Mouse (Mus musculus) olfactory bulb, adult 2 months (tissue): Measurements from ENCODE around the gene 4833423E24Rik. TPM values are rescaled to one million over a fixed set of nuclear protein-coding genes. Genes with fewer than 3 reads are reported as not detected.

Source experiments
- H3K27ac ChIP-seq: fragments of 200-500 bp; 2 replicates; pipeline ENCODE4 v1.5.1; 2012; ENCODE audit warnings: low read depth, low read length; ENCODE audit not compliant: insufficient read depth
- H3K4me1 ChIP-seq: fragments of 200-500 bp; 2 replicates; pipeline ENCODE4 v1.6.1; 2012; ENCODE audit warnings: low read length; ENCODE audit not compliant: control insufficient read depth, insufficient read depth
- H3K4me3 ChIP-seq: fragments of 200-500 bp; 2 replicates; pipeline ENCODE4 v1.5.1; 2012; ENCODE audit warnings: mild to moderate bottlenecking, low read depth, low read length, moderate library complexity; ENCODE audit not compliant: insufficient read depth
- CTCF ChIP-seq: fragments of 200-500 bp; IDR thresholded peaks from 2 replicates; pipeline ENCODE4 v1.5.1; 2012; ENCODE audit warnings: low read depth, mild to moderate bottlenecking, low read length, moderate library complexity; ENCODE audit not compliant: insufficient read depth
- POLR2A ChIP-seq: fragments of 200-500 bp; IDR thresholded peaks from 2 replicates; pipeline ENCODE4 v1.6.1; 2012; ENCODE audit warnings: mild to moderate bottlenecking, low read depth, low read length, moderate library complexity; ENCODE audit not compliant: insufficient read depth
- WGBS: fragments of 180-500 bp; shearing (Covaris S2); methylation state at CpG from one replicate; pipeline ENCODE4 v1.1.7; 2018; 5-methylcytosine and 5-hydroxymethylcytosine counted together
- polyA plus RNA-seq: library from polyadenylated mRNA; stranded (reverse); fragments of >200 nt; gene quantifications from 2 replicates; pipeline ENCODE4 v1.2.4, GENCODE M21; 2012; ENCODE audit warnings: low replicate concordance; ENCODE audit not compliant: missing spikeins, insufficient read depth, insufficient read length

The 4833423E24Rik gene
- polyA plus RNA-seq, result not detected in 2 replicates

GRCm38 (mm10) chr2:85518879-85519278 lies at the start of gene 4833423E24Rik:
Gene 4833423E24Rik, minus strand, starts transcription at chr2:85519024.
- Histone ChIP-seq H3K4me1 (no peaks in the 10 kb centered on the region), H3K27ac (no peak within 1 kb of the TSS), H3K4me3 (no peak within 1 kb of the TSS)
- 19% methylated on average over 4 of the region's 4 CpGs for WGBS
- no peak for TF ChIP-seq CTCF
- no peak for TF ChIP-seq POLR2A

- WGBS, result 20% methylated on average over 4 of the region's 4 CpGs
- TF ChIP-seq POLR2A, result no peak
- TF ChIP-seq CTCF, result no peak
- no peak overlapping the region for H3K4me3 ChIP-seq
- no peak overlapping the region for H3K27ac ChIP-seq
- no peaks in the 10 kb centered on the region for H3K4me1 ChIP-seq
These were observed 42.4 kb upstream of the 4833423E24Rik start for GRCm38 (mm10) chr2:85561187-85561586.

- no peak overlapping the region for H3K4me3 ChIP-seq
- H3K4me1 ChIP-seq, result no peaks in the 10 kb centered on the region
- H3K27ac ChIP-seq, result no peak overlapping the region
- 76% methylated on average over 4 of the region's 4 CpGs for WGBS
- TF ChIP-seq CTCF, result no peak
- no peak for TF ChIP-seq POLR2A
These were observed 41.4 kb upstream of the 4833423E24Rik start for GRCm38 (mm10) chr2:85560226-85560625.

- WGBS, result 67% methylated on average over 1 of the region's 1 CpGs
- TF ChIP-seq POLR2A (no peak), CTCF (no peak)
- Histone ChIP-seq H3K4me3 (no peak overlapping the region), H3K4me1 (no peaks in the 10 kb centered on the region), H3K27ac (no peak overlapping the region)
These were observed 36.0 kb upstream of the 4833423E24Rik start for GRCm38 (mm10) chr2:85554806-85555205.

GRCm38 (mm10) chr2:85533934-85534333 lies 15.1 kb upstream of the 4833423E24Rik start:
- Histone ChIP-seq H3K4me1 (no peaks in the 10 kb centered on the region), H3K27ac (no peak overlapping the region), H3K4me3 (no peak overlapping the region)
- WGBS, result 93% methylated on average over 1 of the region's 1 CpGs
- no peak for TF ChIP-seq CTCF
- no peak for TF ChIP-seq POLR2A

- no peak overlapping the region for H3K4me3 ChIP-seq
- no peak for TF ChIP-seq POLR2A
- no peak for TF ChIP-seq CTCF
- 76% methylated on average over 2 of the region's 2 CpGs for WGBS
- no peaks in the 10 kb centered on the region for H3K4me1 ChIP-seq
- no peak overlapping the region for H3K27ac ChIP-seq
These were observed 13.4 kb upstream of the 4833423E24Rik start for GRCm38 (mm10) chr2:85532082-85532778.

- Histone ChIP-seq H3K27ac (no peak overlapping the region), H3K4me1 (no peaks in the 10 kb centered on the region), H3K4me3 (no peak overlapping the region)
- 42% methylated on average over 2 of the region's 2 CpGs for WGBS
- TF ChIP-seq POLR2A, result no peak
- no peak for TF ChIP-seq CTCF
These were observed 4.2 kb upstream of the 4833423E24Rik start for GRCm38 (mm10) chr2:85522859-85523489.

- no peak overlapping the region for H3K27ac ChIP-seq
- WGBS, result 79% methylated on average over 10 of the region's 10 CpGs
- no peak overlapping the region for H3K4me3 ChIP-seq
- TF ChIP-seq POLR2A (no peak), CTCF (no peak)
- H3K4me1 ChIP-seq, result no peaks in the 10 kb centered on the region
These were observed 532 bp downstream of the 4833423E24Rik start for GRCm38 (mm10) chr2:85518292-85518691.

GRCm38 (mm10) chr2:85510376-85510775 lies 8.4 kb downstream of the 4833423E24Rik start:
- TF ChIP-seq POLR2A, result no peak
- TF ChIP-seq CTCF, result no peak
- Histone ChIP-seq H3K4me1 (no peaks in the 10 kb centered on the region), H3K27ac (no peak overlapping the region), H3K4me3 (no peak overlapping the region)
- WGBS, result 79% methylated on average over 3 of the region's 3 CpGs
